Mouse (Mus musculus) lung, embryonic 16.5 days (tissue): ENCODE measurements around the gene Neurod2. TPM values are rescaled to one million over a fixed set of nuclear protein-coding genes. Genes with fewer than 3 reads are reported as not detected.

Experiments used
- ATAC-seq: fragments of 200-750 bp; cut with Nextera tagmentation; 2 replicates; pipeline ENCODE4 v1.8.0; 2017; ENCODE audit warnings: low read depth, mild to moderate bottlenecking, moderate library complexity
- H3K27ac ChIP-seq: fragments of 300-500 bp; sonication (generic); 2 replicates; pipeline ENCODE4 v1.5.1; 2014; ENCODE audit warnings: mild to moderate bottlenecking, control low read depth, low read length
- H3K27me3 ChIP-seq: fragments of 300-500 bp; sonication (generic); 2 replicates; pipeline ENCODE4 v1.6.1; 2014; ENCODE audit warnings: low read depth, low read length, mixed read lengths; ENCODE audit not compliant: control insufficient read depth, insufficient read depth
- H3K36me3 ChIP-seq: fragments of 300-500 bp; sonication (generic); 2 replicates; pipeline ENCODE4 v1.6.1; 2014; ENCODE audit warnings: low read length; ENCODE audit not compliant: control insufficient read depth, insufficient read depth
- H3K4me1 ChIP-seq: fragments of 300-500 bp; sonication (generic); replicated peaks from 2 replicates; pipeline ENCODE4 v1.6.1; 2014; ENCODE audit warnings: low read length, mixed read lengths; ENCODE audit not compliant: control insufficient read depth, insufficient read depth
- H3K4me2 ChIP-seq: fragments of 300-500 bp; sonication (generic); 2 replicates; pipeline ENCODE4 v1.6.1; 2014; ENCODE audit warnings: low read depth, low read length, control low read depth
- H3K4me3 ChIP-seq: fragments of 300-500 bp; sonication (generic); 2 replicates; pipeline ENCODE4 v1.5.1; 2014; ENCODE audit warnings: mild to moderate bottlenecking, low read length, control low read depth
- H3K9ac ChIP-seq: fragments of 300-500 bp; sonication (generic); 2 replicates; pipeline ENCODE4 v1.6.1; 2014; ENCODE audit warnings: low read length, control low read depth
- H3K9me3 ChIP-seq: fragments of 300-500 bp; sonication (generic); 2 replicates; pipeline ENCODE4 v1.6.1; 2016; ENCODE audit warnings: low read length; ENCODE audit not compliant: control insufficient read depth
- WGBS: fragments of 180-500 bp; shearing (Covaris S2); extraction: QIAGEN DNeasy Blood & Tissue Kit; methylation state at CpG from one replicate; pipeline ENCODE4 v1.1.7; 2014; 5-methylcytosine and 5-hydroxymethylcytosine counted together
- polyA plus RNA-seq: library from polyadenylated mRNA; unstranded; fragments of >200 nt; fragmentation: Nextera tagmentation; extraction: Ambion mirVana; gene quantifications from 2 replicates; pipeline ENCODE4 v1.2.1, GENCODE M21; 2015

Gene Neurod2
- polyA plus RNA-seq, 1 experiment from 2014 or later, result not detected

GRCm38 (mm10) chr11:98323136-98323866 is 6.1 kb downstream of the Neurod2 start:
- H3K36me3 ChIP-seq, result no peaks in the 10 kb centered on the region
- H3K9me3 ChIP-seq, result no peaks in the 10 kb centered on the region
- H3K4me1 ChIP-seq, result peaks cover 9% of the 10 kb centered on the region
- no peak for ATAC-seq
- no peak overlapping the region for H3K4me2 ChIP-seq
- H3K27ac ChIP-seq, result no peak overlapping the region
- 6% methylated on average over 10 of the region's 10 CpGs for WGBS
- no peak overlapping the region for H3K9ac ChIP-seq
- peaks cover 99% of the 10 kb centered on the region for H3K27me3 ChIP-seq
- no peak overlapping the region for H3K4me3 ChIP-seq

GRCm38 (mm10) chr11:98322159-98322558 is 7.3 kb downstream of the Neurod2 start:
- peaks cover 99% of the 10 kb centered on the region for H3K27me3 ChIP-seq
- 4% methylated on average over 1 of the region's 1 CpGs for WGBS

GRCm38 (mm10) chr11:98321677-98322003 is 7.8 kb downstream of the Neurod2 start:
- H3K36me3 ChIP-seq, result no peaks in the 10 kb centered on the region
- no peaks in the 10 kb centered on the region for H3K4me1 ChIP-seq
- no peak overlapping the region for H3K9ac ChIP-seq
- ATAC-seq, result no peak
- H3K27ac ChIP-seq, result no peak overlapping the region
- WGBS, result 6% methylated on average over 5 of the region's 5 CpGs
- H3K4me3 ChIP-seq, result no peak overlapping the region
- peaks cover 99% of the 10 kb centered on the region for H3K27me3 ChIP-seq
- H3K9me3 ChIP-seq, result no peaks in the 10 kb centered on the region
- H3K4me2 ChIP-seq, result no peak overlapping the region

More at GRCm38 (mm10) chr11:98322159-98322558, 7.3 kb downstream of the Neurod2 start:
- Histone ChIP-seq H3K4me2 (no peak overlapping the region), H3K36me3 (no peaks in the 10 kb centered on the region), H3K4me3 (no peak overlapping the region), H3K4me1 (peaks cover 1% of the 10 kb centered on the region; the same call in 1 of the 2 replicates), H3K9ac (no peak overlapping the region), H3K9me3 (no peaks in the 10 kb centered on the region), H3K27ac (no peak overlapping the region)
- no peak for ATAC-seq

DNA sequence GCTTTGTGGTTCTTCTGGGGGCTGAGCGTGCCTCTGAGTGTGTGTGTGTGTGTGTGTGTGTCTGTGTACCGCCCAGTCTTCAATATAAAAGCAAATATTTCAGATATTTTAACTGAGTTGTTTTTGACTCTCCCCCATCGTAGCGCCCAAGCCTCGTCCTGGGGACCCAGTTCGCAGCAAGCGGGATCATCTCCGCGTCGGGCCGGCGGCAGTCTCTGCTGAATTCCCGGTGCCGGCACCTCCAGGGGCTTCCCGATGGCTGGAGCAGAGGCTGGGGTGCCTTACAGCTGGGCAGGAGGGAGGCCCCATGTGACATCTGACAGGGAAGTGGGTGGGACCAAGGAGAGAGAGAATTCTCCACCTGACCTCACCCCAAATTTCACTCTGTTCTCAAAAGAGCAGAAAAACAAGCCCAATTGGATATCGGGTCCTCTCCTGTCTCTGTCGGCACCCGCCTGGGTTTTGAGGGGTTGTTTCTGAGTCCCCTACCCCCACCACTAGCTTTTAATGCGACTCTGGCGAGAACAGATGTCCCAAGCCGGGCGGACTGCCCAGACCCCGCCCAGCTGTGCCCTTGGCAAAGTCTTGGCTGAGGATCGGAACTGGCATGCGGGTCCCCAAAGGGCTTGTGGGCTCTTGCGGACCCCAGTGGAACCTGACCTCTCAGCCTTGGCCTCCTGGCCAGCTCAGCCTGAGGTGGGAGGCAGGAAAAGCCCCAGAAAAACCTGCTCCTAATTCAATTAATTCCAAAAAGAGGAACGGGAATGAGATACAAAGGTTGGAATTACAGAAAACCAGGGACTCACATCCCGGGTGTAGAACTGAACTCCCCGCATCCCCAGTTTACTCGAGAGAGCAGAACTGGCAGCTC is 8.4 kb downstream of the Neurod2 start:
- no peak overlapping the region for H3K4me3 ChIP-seq

DNA sequence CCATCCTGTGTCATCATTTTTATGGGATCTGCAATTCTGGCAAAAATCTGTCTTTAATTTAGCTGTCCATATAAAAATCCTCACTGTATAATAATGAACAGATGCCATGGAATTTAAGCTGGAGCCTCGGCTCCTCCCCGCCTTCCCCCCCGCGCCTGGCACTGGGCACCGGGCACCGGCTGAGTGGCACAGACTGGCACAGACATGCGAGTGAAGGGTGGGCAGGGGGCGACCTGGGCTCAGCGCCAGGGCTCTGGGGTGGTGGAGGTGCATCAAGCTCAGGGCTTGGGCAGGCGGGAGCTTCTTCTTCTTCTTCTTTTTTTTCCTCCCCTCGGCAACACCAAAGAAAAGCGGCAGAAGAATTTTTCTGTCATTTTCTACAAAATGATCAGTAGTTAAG is 9.1 kb downstream of the Neurod2 start:
- ATAC-seq, result no peak

More for the DNA sequence above, 8.4 kb downstream of the Neurod2 start:
- no peak for ATAC-seq
- Histone ChIP-seq H3K4me2 (no peak overlapping the region), H3K4me1 (no peaks in the 10 kb centered on the region), H3K27ac (no peak overlapping the region), H3K27me3 (peaks cover 100% of the 10 kb centered on the region), H3K9ac (no peak overlapping the region), H3K36me3 (no peaks in the 10 kb centered on the region), H3K9me3 (no peaks in the 10 kb centered on the region)
- WGBS, result 2% methylated on average over 30 of the region's 30 CpGs

DNA sequence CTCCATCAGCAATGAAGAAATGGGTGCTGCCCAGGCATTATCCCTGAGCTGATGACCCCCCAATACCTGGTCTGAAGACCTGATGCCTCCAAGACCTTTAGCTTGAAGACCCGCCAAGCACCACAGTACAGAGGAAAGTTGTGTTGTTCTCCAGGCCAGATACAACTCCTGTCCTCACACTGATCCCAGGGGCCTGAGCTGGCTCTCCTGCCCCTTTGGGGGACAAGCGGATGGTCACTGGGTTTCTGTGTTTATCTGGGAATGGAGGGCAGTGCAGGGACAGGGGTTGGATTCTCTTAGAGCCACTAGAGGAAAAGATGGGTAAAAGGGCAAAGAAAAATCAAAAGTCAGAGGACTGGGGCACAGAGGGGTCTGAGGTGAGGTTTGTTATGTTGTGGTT is 9.5 kb downstream of the Neurod2 start:
- H3K27me3 ChIP-seq, result peaks cover 100% of the 10 kb centered on the region
- WGBS, result 15% methylated on average over 2 of the region's 2 CpGs
- H3K9ac ChIP-seq, result no peak overlapping the region
- no peak overlapping the region for H3K4me2 ChIP-seq
- H3K4me3 ChIP-seq, result no peak overlapping the region
- ATAC-seq, result no peak
- no peaks in the 10 kb centered on the region for H3K36me3 ChIP-seq
- H3K9me3 ChIP-seq, result no peaks in the 10 kb centered on the region
- H3K4me1 ChIP-seq, result no peaks in the 10 kb centered on the region
- no peak overlapping the region for H3K27ac ChIP-seq

More for the DNA sequence above, 9.1 kb downstream of the Neurod2 start:
- Histone ChIP-seq H3K9me3 (no peaks in the 10 kb centered on the region), H3K4me3 (no peak overlapping the region), H3K9ac (no peak overlapping the region), H3K27ac (no peak overlapping the region), H3K36me3 (no peaks in the 10 kb centered on the region), H3K4me1 (no peaks in the 10 kb centered on the region), H3K4me2 (no peak overlapping the region), H3K27me3 (peaks cover 100% of the 10 kb centered on the region)
- 11% methylated on average over 12 of the region's 12 CpGs for WGBS

DNA sequence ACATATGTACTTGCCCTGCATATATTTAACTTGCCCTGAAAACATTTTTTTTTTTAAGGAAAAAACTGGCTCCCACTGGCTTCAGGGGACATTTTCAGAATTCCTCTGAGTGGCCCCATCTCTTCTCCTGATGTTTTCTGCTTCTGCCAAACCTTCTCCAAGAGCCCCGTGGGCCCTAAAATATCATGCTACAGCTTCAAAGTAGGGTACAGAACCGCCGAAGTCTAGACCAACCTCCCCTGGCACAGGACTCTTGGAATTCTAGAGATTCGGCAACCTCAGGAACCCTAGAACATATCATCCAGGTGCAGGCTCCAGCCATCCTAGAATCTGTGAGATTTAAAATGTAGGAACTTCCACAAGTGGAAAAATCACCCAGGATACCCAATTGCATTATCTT is 9.9 kb downstream of the Neurod2 start:
- H3K27me3 ChIP-seq, result peaks cover 97% of the 10 kb centered on the region
- H3K4me1 ChIP-seq, result no peaks in the 10 kb centered on the region
- ATAC-seq, result no peak
- H3K9ac ChIP-seq, result no peak overlapping the region
- 28% methylated on average over 4 of the region's 4 CpGs for WGBS
- H3K36me3 ChIP-seq, result no peaks in the 10 kb centered on the region
- no peak overlapping the region for H3K27ac ChIP-seq
- H3K4me3 ChIP-seq, result no peak overlapping the region
- H3K9me3 ChIP-seq, result no peaks in the 10 kb centered on the region
- no peak overlapping the region for H3K4me2 ChIP-seq

- WGBS, result 5% methylated on average over 15 of the region's 15 CpGs
- ATAC-seq, result no peak
- Histone ChIP-seq H3K4me2 (no peak overlapping the region), H3K27me3 (peaks cover 96% of the 10 kb centered on the region), H3K9ac (no peak overlapping the region), H3K4me3 (no peak overlapping the region), H3K9me3 (no peaks in the 10 kb centered on the region), H3K36me3 (no peaks in the 10 kb centered on the region), H3K27ac (no peak overlapping the region), H3K4me1 (no peaks in the 10 kb centered on the region)
These were observed 10.3 kb downstream of the Neurod2 start for GRCm38 (mm10) chr11:98319120-98319519.

- Histone ChIP-seq H3K27ac (no peak overlapping the region), H3K9me3 (no peaks in the 10 kb centered on the region), H3K36me3 (no peaks in the 10 kb centered on the region), H3K4me2 (no peak overlapping the region), H3K4me1 (no peaks in the 10 kb centered on the region), H3K4me3 (no peak overlapping the region), H3K9ac (no peak overlapping the region), H3K27me3 (peaks cover 94% of the 10 kb centered on the region)
- ATAC-seq, result no peak
- 4% methylated on average over 13 of the region's 14 CpGs for WGBS
These were observed 10.9 kb downstream of the Neurod2 start for GRCm38 (mm10) chr11:98318421-98319116.
